Mouse (Mus musculus): Measurements from ENCODE around the gene Relch. TPM values are rescaled to one million over a fixed set of nuclear protein-coding genes. Genes with fewer than 3 reads are reported as not detected.
"Not testable (repeated sequence)": the region's sequence is repeated elsewhere in the genome, so short reads cannot be mapped to it uniquely, and the experiment has no call there.

Relch gene
- polyA plus RNA-seq, 1 experiment from 2014 or later, result 21.5 TPM

DNA sequence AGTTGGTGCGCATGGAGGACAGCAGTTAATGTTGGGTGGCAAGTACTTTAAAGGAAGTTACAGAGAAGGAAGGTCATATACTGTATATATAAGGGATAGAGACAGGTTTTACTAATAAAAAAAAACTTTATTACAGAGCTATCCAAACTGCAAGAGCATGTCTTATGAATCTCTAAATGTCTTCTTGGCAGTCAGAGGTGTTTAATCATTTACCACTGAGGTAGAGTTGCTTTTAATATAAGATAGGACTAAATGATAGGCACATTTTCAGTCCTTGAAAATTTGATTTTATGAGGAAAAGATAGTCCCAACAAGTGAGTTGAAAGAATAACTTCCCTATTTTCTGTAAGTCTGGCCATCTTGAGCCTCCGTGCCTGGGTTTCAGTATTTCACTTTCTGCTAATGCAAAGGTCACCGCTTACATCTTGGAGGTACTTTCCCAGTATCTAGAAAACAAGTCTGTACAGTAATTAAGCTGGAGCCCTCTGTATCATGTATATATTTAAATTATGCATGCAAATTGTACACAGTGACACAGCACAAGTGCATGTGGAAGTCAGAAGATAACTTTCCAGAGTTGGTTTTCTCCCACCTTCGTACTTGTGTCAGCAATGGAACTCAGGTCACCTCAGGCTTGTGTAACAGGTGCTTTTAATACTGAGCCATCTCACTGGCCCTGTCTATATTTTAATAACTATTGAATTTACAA is 84.6 kb downstream of the Relch start:
- ATAC-seq (ENCODE audit: low FRiP score, low TSS enrichment) (no peak), DNase-seq (ENCODE audit: low spot score) (no peak)
- Histone ChIP-seq H3K9ac (ENCODE audit: low read length) (no peak overlapping the region), H3K9me3 (ENCODE audit: control insufficient read depth, low read length) (no peaks in the 10 kb centered on the region), H3K27me3 (ENCODE audit: control insufficient read depth, insufficient read depth, low read length) (no peaks in the 10 kb centered on the region), H3K36me3 (ENCODE audit: control insufficient read depth, insufficient read depth, low read length) (peaks cover 14% of the 10 kb centered on the region), H3K27ac (replicated peaks) (no peak overlapping the region), H3K4me2 (replicated peaks; ENCODE audit: low read depth) (no peak overlapping the region), H3K4me1 (replicated peaks; ENCODE audit: control insufficient read depth, insufficient read depth) (no peaks in the 10 kb centered on the region), H3K4me3 (ENCODE audit: low read depth, low read length) (no peak overlapping the region)
- no peak for TF ChIP-seq EP300 (optimal IDR thresholded peaks at IDR 0.05)
- no peak for TF ChIP-seq CTCF (IDR thresholded peaks at IDR 0.05; ENCODE audit: low read depth)
- WGBS, result 91% methylated on average over 4 of the region's 4 CpGs

DNA sequence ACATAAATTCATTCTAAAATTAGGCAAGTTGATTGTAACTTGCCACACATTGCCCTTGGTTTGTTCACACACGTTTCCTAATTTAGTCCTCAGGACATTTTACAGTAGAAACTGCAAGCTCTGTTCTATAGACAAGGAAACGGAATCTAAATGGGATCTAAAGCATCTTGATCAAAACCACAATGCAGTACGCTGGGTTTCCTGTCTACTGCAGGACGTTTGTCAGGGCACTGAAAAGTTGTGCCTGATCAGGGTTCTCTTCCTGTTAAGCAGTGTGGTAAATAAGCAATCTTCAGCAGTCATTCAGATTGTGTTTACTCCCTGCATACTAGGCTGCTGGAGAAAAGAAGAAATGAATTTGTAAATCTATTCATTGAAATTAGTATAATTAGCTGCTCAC is 88.5 kb downstream of the Relch start:
- WGBS, result 74% methylated on average over 4 of the region's 4 CpGs
- TF ChIP-seq CTCF (IDR thresholded peaks at IDR 0.05; ENCODE audit: low read depth) (no peak), EP300 (optimal IDR thresholded peaks at IDR 0.05) (no peak)
- Histone ChIP-seq H3K4me1 (replicated peaks; ENCODE audit: control insufficient read depth, insufficient read depth) (no peaks in the 10 kb centered on the region), H3K4me2 (replicated peaks; ENCODE audit: low read depth) (no peak overlapping the region), H3K9me3 (ENCODE audit: control insufficient read depth, low read length) (no peaks in the 10 kb centered on the region), H3K36me3 (ENCODE audit: control insufficient read depth, insufficient read depth, low read length) (peaks cover 5% of the 10 kb centered on the region; the same call in 1 of the 2 replicates), H3K27me3 (ENCODE audit: control insufficient read depth, insufficient read depth, low read length) (no peaks in the 10 kb centered on the region), H3K27ac (replicated peaks) (no peak overlapping the region), H3K4me3 (ENCODE audit: low read depth, low read length) (no peak overlapping the region), H3K9ac (ENCODE audit: low read length) (no peak overlapping the region)
- ATAC-seq (ENCODE audit: low FRiP score, low TSS enrichment), result no peak
- DNase-seq (ENCODE audit: low spot score), result no peak

DNA sequence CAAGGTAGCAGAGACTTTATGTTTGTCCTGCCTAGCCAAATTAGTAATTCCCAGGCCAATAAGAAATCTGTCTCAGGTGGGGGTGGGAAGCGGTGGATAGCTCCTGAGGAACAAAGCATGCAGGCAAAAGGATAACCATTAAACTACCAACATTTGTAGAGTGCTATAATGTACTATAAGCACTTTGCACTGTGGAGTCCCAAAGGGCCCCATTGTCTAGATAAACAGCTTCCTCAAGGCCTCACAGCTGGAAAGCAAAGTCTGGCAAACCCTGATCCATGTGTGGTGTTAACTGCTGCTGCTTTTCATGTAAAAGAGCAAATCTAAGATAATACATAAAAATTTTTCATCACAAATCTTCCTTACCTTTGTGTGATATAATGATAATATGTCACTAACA is 89.3 kb downstream of the Relch start:
- Histone ChIP-seq H3K36me3 (ENCODE audit: control insufficient read depth, insufficient read depth, low read length) (peaks cover 5% of the 10 kb centered on the region; the same call in 1 of the 2 replicates), H3K9ac (ENCODE audit: low read length) (no peak overlapping the region)

DNA sequence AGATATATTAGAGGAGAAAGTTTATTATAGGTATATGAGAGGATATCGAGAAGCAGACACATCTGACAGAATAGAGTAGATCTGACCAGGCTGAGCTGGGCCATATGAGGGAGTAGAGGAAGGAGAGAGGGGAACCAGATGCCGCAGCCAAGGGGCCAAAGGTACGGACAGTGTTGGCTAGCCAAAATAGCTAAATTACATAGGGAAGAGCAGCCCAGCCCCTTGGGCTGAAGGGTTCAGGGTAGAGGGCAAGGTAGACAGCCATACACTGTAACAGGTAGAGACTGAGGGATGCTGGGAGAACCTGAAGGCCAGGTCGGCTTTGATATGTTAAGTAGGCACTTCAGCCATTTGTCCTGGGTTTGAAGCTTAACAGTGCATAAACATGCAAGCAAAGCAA is 95.1 kb downstream of the Relch start:
- no peaks in the 10 kb centered on the region for H3K36me3 ChIP-seq (ENCODE audit: control insufficient read depth, insufficient read depth, low read length)
- H3K27ac ChIP-seq (replicated peaks), result no peak overlapping the region
- no peaks in the 10 kb centered on the region for H3K27me3 ChIP-seq (ENCODE audit: control insufficient read depth, insufficient read depth, low read length)
- ATAC-seq (ENCODE audit: low FRiP score, low TSS enrichment), result no peak
- no peak for TF ChIP-seq CTCF (IDR thresholded peaks at IDR 0.05; ENCODE audit: low read depth)
- TF ChIP-seq EP300 (optimal IDR thresholded peaks at IDR 0.05), result no peak
- no peak overlapping the region for H3K4me2 ChIP-seq (replicated peaks; ENCODE audit: low read depth)
- no peaks in the 10 kb centered on the region for H3K9me3 ChIP-seq (ENCODE audit: control insufficient read depth, low read length)
- no peak overlapping the region for H3K4me3 ChIP-seq (ENCODE audit: low read depth, low read length)
- no peak for DNase-seq (ENCODE audit: low spot score)
- H3K9ac ChIP-seq (ENCODE audit: low read length), result no peak overlapping the region
- no peaks in the 10 kb centered on the region for H3K4me1 ChIP-seq (replicated peaks; ENCODE audit: control insufficient read depth, insufficient read depth)
- 81% methylated on average over 4 of the region's 4 CpGs for WGBS

More for the DNA sequence above, 89.3 kb downstream of the Relch start:
- DNase-seq (ENCODE audit: low spot score), result no peak
- ATAC-seq (ENCODE audit: low FRiP score, low TSS enrichment), result no peak
- 83% methylated on average over 1 of the region's 1 CpGs for WGBS
- H3K27ac ChIP-seq (replicated peaks), result no peak overlapping the region
- H3K4me1 ChIP-seq (replicated peaks; ENCODE audit: control insufficient read depth, insufficient read depth), result no peaks in the 10 kb centered on the region
- no peak overlapping the region for H3K4me2 ChIP-seq (replicated peaks; ENCODE audit: low read depth)
- TF ChIP-seq EP300 (optimal IDR thresholded peaks at IDR 0.05) (no peak), CTCF (IDR thresholded peaks at IDR 0.05; ENCODE audit: low read depth) (no peak)
- no peaks in the 10 kb centered on the region for H3K9me3 ChIP-seq (ENCODE audit: control insufficient read depth, low read length)
- no peaks in the 10 kb centered on the region for H3K27me3 ChIP-seq (ENCODE audit: control insufficient read depth, insufficient read depth, low read length)
- H3K4me3 ChIP-seq (ENCODE audit: low read depth, low read length), result no peak overlapping the region

GRCm38 (mm10) chr1:105759422-105760165 is 95.9 kb downstream of the Relch start:
- Histone ChIP-seq H3K36me3 (ENCODE audit: control insufficient read depth, insufficient read depth, low read length) (no peaks in the 10 kb centered on the region), H3K4me2 (replicated peaks; ENCODE audit: low read depth) (no peak overlapping the region), H3K9me3 (ENCODE audit: control insufficient read depth, low read length) (no peaks in the 10 kb centered on the region), H3K27ac (replicated peaks) (no peak overlapping the region), H3K4me1 (replicated peaks; ENCODE audit: control insufficient read depth, insufficient read depth) (no peaks in the 10 kb centered on the region), H3K9ac (ENCODE audit: low read length) (no peak overlapping the region), H3K27me3 (ENCODE audit: control insufficient read depth, insufficient read depth, low read length) (no peaks in the 10 kb centered on the region), H3K4me3 (ENCODE audit: low read depth, low read length) (no peak overlapping the region)
- WGBS, result 70% methylated on average over 3 of the region's 3 CpGs
- TF ChIP-seq EP300 (optimal IDR thresholded peaks at IDR 0.05), result no peak
- TF ChIP-seq CTCF (IDR thresholded peaks at IDR 0.05; ENCODE audit: low read depth), result no peak
- DNase-seq (ENCODE audit: low spot score) (no peak), ATAC-seq (ENCODE audit: low FRiP score, low TSS enrichment) (no peak)

DNA sequence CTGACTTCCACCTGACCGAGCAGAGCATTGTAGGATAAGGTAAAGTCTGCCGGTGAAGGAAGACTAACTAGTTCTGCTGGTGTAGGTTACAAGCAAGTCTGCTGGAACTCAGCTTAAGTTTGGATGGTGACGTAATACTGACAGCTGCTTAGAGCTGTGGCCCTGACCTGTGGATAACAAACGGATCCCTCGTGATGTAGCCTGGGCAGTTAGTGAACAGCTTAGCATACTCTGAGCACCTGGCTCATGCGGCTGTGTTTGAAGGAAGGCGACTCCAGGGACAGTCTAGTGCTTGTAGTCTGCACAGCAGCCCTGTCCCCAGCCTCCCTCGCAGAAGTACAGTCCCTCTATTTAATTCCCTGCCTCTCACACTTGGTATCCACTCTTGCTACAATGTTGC is 101.9 kb downstream of the Relch start:
- no peaks in the 10 kb centered on the region for H3K27me3 ChIP-seq (ENCODE audit: control insufficient read depth, insufficient read depth, low read length)
- no peak overlapping the region for H3K4me2 ChIP-seq (replicated peaks; ENCODE audit: low read depth)
- DNase-seq (ENCODE audit: low spot score) (no peak), ATAC-seq (ENCODE audit: low FRiP score, low TSS enrichment) (no peak)
- TF ChIP-seq EP300 (optimal IDR thresholded peaks at IDR 0.05) (no peak), CTCF (IDR thresholded peaks at IDR 0.05; ENCODE audit: low read depth) (no peak)
- 60% methylated on average over 8 of the region's 8 CpGs for WGBS
- H3K4me3 ChIP-seq (ENCODE audit: low read depth, low read length), result no peak overlapping the region
- no peaks in the 10 kb centered on the region for H3K4me1 ChIP-seq (replicated peaks; ENCODE audit: control insufficient read depth, insufficient read depth)
- H3K9me3 ChIP-seq (ENCODE audit: control insufficient read depth, low read length), result no peaks in the 10 kb centered on the region
- no peak overlapping the region for H3K27ac ChIP-seq (replicated peaks)
- H3K9ac ChIP-seq (ENCODE audit: low read length), result no peak overlapping the region
- H3K36me3 ChIP-seq (ENCODE audit: control insufficient read depth, insufficient read depth, low read length), result no peaks in the 10 kb centered on the region

DNA sequence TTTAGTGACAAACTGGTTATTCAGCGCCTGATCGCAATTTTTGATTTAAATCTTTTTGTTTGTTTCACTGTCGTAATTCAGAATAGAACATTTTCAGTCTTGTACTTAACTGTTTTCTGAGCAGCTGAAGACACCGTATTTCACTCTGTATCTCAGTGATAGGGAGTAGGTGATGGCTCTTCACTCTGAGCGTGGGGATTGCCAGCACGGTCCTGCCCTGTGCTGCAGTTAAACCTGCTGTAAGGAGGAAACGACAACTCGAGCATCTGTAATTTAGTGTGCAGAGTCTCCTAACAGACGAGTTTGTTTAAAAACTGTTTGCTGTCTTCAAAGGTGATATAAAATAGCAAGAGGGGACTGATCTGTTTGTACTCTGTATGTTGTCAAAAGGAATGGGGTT is 102.4 kb downstream of the Relch start:
- H3K9ac ChIP-seq (ENCODE audit: low read length); H3K36me3 ChIP-seq (ENCODE audit: control insufficient read depth, insufficient read depth, low read length); DNase-seq (ENCODE audit: low spot score); ATAC-seq (ENCODE audit: low FRiP score, low TSS enrichment); H3K4me1 ChIP-seq (replicated peaks; ENCODE audit: control insufficient read depth, insufficient read depth); H3K9me3 ChIP-seq (ENCODE audit: control insufficient read depth, low read length); H3K4me3 ChIP-seq (ENCODE audit: low read depth, low read length); H3K27me3 ChIP-seq (ENCODE audit: control insufficient read depth, insufficient read depth, low read length); H3K27ac ChIP-seq (replicated peaks); H3K4me2 ChIP-seq (replicated peaks; ENCODE audit: low read depth): not testable (repeated sequence)
- 70% methylated on average over 9 of the region's 9 CpGs for WGBS
